Mouse (Mus musculus): ENCODE results near the gene Hdgfl2. TPM values are rescaled to one million over a fixed set of nuclear protein-coding genes. Genes with fewer than 3 reads are reported as not detected.
"Not testable (repeated sequence)": the region's sequence is repeated elsewhere in the genome, so short reads cannot be mapped to it uniquely, and the experiment has no call there.

The Hdgfl2 gene
- total RNA-seq, 2 experiments from 2014 or later = 96.5 to 104 TPM

- intact Hi-C loops (cut with DNase I) = no loop called here
- no peak for DNase-seq (ENCODE audit: extremely low spot score in 1 of 2, low spot score in 2 of 2)
These were observed 19.5 kb downstream of the Hdgfl2 start for GRCm38 (mm10) chr17:56098711-56099572.

GRCm38 (mm10) chr17:56100811-56101210 is 21.4 kb downstream of the Hdgfl2 start:
- intact Hi-C loops (cut with DNase I) = no loop called here
- DNase-seq (ENCODE audit: extremely low spot score in 1 of 2, low spot score in 2 of 2) = no peak

GRCm38 (mm10) chr17:56102158-56102557 is 22.7 kb downstream of the Hdgfl2 start:
- intact Hi-C loops (cut with DNase I) = no loop called here
- DNase-seq (ENCODE audit: extremely low spot score in 1 of 2, low spot score in 2 of 2) = no peak

- intact Hi-C loops (cut with DNase I) = no loop called here
- no peak for DNase-seq (ENCODE audit: extremely low spot score in 1 of 2, low spot score in 2 of 2)
These were observed 23.5 kb downstream of the Hdgfl2 start for GRCm38 (mm10) chr17:56102927-56103326.

- intact Hi-C loops (cut with DNase I) = no loop called here
- no peak for DNase-seq (ENCODE audit: extremely low spot score in 1 of 2, low spot score in 2 of 2)
These were observed 24.2 kb downstream of the Hdgfl2 start for GRCm38 (mm10) chr17:56103465-56104285.

- DNase-seq (ENCODE audit: extremely low spot score in 1 of 2, low spot score in 2 of 2); intact Hi-C loops (cut with DNase I): not testable (repeated sequence)
These were observed 25.4 kb downstream of the Hdgfl2 start for GRCm38 (mm10) chr17:56104821-56105220.

GRCm38 (mm10) chr17:56106436-56106835 is 27.0 kb downstream of the Hdgfl2 start:
- DNase-seq (ENCODE audit: extremely low spot score in 1 of 2, low spot score in 2 of 2); intact Hi-C loops (cut with DNase I): not testable (repeated sequence)

GRCm38 (mm10) chr17:56106981-56107380 is 27.5 kb downstream of the Hdgfl2 start:
- intact Hi-C loops (cut with DNase I) = no loop called here
- no peak for DNase-seq (ENCODE audit: extremely low spot score in 1 of 2, low spot score in 2 of 2)

GRCm38 (mm10) chr17:56107736-56108135 is 28.3 kb downstream of the Hdgfl2 start:
- intact Hi-C loops (cut with DNase I) = no loop called here
- DNase-seq (ENCODE audit: extremely low spot score in 1 of 2, low spot score in 2 of 2) = no peak

- intact Hi-C loops (cut with DNase I) = no loop called here
- DNase-seq (ENCODE audit: extremely low spot score in 1 of 2, low spot score in 2 of 2) = no peak
These were observed 29.1 kb downstream of the Hdgfl2 start for GRCm38 (mm10) chr17:56108334-56109044.

- no peak for DNase-seq (ENCODE audit: extremely low spot score in 1 of 2, low spot score in 2 of 2)
- intact Hi-C loops (cut with DNase I) = no loop called here
These were observed 30.0 kb downstream of the Hdgfl2 start, which contains the start of gene Plin4 for GRCm38 (mm10) chr17:56109219-56110051. Plin4 (minus strand) TSS chr17:56109803.

- no peak for DNase-seq (ENCODE audit: extremely low spot score in 1 of 2, low spot score in 2 of 2)
- intact Hi-C loops (cut with DNase I) = no loop called here
These were observed 31.1 kb downstream of the Hdgfl2 start for GRCm38 (mm10) chr17:56110571-56110970.

- intact Hi-C loops (cut with DNase I) = no loop called here
- no peak for DNase-seq (ENCODE audit: extremely low spot score in 1 of 2, low spot score in 2 of 2)
These were observed 31.6 kb downstream of the Hdgfl2 start for GRCm38 (mm10) chr17:56111021-56111420.

- intact Hi-C loops (cut with DNase I) = no loop called here
- DNase-seq (ENCODE audit: extremely low spot score in 1 of 2, low spot score in 2 of 2) = peak in 1 of 2 experiments; percentile 73
These were observed 32.4 kb downstream of the Hdgfl2 start for GRCm38 (mm10) chr17:56111864-56112263.

- no peak for DNase-seq (ENCODE audit: extremely low spot score in 1 of 2, low spot score in 2 of 2)
- intact Hi-C loops (cut with DNase I) = no loop called here
These were observed 33.3 kb downstream of the Hdgfl2 start for GRCm38 (mm10) chr17:56112743-56113142.

GRCm38 (mm10) chr17:56116193-56116592 is 36.8 kb downstream of the Hdgfl2 start:
- intact Hi-C loops (cut with DNase I) = no loop called here
- DNase-seq (ENCODE audit: extremely low spot score in 1 of 2, low spot score in 2 of 2) = no peak

GRCm38 (mm10) chr17:56117251-56117710 is 37.8 kb downstream of the Hdgfl2 start, which contains the start of gene Plin5:
Plin5 (minus strand) TSS chr17:56117596.
- intact Hi-C loops (cut with DNase I) = no loop called here
- peak in 1 of 2 experiments; percentile 81 for DNase-seq (ENCODE audit: extremely low spot score in 1 of 2, low spot score in 2 of 2)

GRCm38 (mm10) chr17:56119431-56119830 is 40.0 kb downstream of the Hdgfl2 start:
- intact Hi-C loops (cut with DNase I) = no loop called here
- DNase-seq (ENCODE audit: extremely low spot score in 1 of 2, low spot score in 2 of 2) = no peak

All from left cerebral cortex, postnatal 10 days (tissue).